Mouse (Mus musculus) activated CD4-positive, CD25-positive, alpha-beta regulatory T cell, adult 4 months (primary cell): ENCODE measurements around the gene Mcee. TPM values are rescaled to one million over a fixed set of nuclear protein-coding genes. Genes with fewer than 3 reads are reported as not detected.

Experiments
- ATAC-seq: one replicate; pipeline ENCODE4 v1.8.0; 2017
- polyA plus RNA-seq, 2 experiments: library from polyadenylated mRNA; unstranded; fragments of 100-300 nt; shearing (Covaris generic); gene quantifications; one replicate each; pipeline ENCODE4 v1.2.1; 2017

The Mcee gene
- polyA plus RNA-seq, 2 experiments from 2014 or later, result 25.5 to 26.7 TPM

- no peak for ATAC-seq
These were observed 47.5 kb downstream of the Mcee start for GRCm38 (mm10) chr7:64439595-64440518.

GRCm38 (mm10) chr7:64440519-64440918, 48.1 kb downstream of the Mcee start:
- no peak for ATAC-seq

- ATAC-seq, result no peak
These were observed 58.2 kb downstream of the Mcee start for GRCm38 (mm10) chr7:64450631-64451030.

GRCm38 (mm10) chr7:64451441-64451840, 59.0 kb downstream of the Mcee start:
- no peak for ATAC-seq

GRCm38 (mm10) chr7:64451861-64452382, 59.5 kb downstream of the Mcee start:
- no peak for ATAC-seq

DNA sequence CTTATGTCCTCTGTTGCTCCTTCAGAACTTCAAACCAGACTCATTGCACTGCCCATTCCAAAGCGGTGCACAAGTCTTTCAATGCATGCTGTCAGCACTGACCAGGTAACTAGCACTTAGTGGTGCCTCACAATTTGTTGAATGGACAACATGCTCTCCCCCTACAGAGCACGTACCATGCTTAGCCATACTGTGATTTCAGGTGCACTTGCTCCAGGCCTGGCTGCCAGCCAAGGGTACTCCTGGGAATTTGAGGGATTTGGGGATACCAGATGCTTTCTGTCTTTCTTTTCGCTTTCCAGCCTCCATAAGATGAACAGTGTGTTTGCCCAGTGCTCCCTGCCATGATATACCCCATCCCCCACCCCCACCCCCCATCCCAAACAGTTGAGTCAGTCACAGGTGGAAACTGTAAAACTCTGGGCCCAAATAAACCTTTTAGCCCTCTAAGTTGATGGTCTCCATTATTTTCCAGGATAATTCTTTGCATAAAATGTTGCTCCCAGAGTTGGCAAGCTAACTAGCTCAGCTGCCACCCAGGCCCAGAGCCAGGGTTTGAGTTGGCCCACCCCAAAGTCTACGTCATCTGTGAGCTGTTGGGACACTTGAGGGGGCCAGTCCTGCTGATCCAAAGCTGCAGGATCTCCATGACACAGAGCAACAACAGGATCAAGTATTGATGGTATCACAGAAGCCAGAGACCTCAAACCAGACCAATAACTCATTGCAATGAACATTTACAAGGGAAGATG, 60.2 kb downstream of the Mcee start:
- no peak for ATAC-seq

- ATAC-seq, result no peak
These were observed 63.8 kb downstream of the Mcee start for GRCm38 (mm10) chr7:64456176-64456575.

DNA sequence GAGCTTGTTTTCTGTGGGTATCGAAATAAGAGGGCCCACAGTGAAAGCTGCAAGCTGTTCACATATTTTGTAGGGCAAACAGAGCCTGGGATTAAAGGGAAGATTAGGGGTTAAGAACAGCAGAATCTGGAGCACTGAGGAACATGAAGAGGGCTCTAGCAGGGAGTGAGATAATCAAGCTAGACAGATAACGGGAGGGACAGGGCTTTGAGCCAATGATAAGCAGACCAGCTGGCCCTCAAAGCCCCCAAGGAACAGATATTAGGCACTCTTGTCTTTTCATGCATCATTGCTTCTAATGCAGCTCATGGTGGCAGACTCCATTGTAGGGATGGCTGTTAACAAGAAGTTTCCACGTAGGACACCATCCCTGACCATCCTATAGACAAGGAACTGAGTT, 64.3 kb downstream of the Mcee start:
- ATAC-seq, result no peak

DNA sequence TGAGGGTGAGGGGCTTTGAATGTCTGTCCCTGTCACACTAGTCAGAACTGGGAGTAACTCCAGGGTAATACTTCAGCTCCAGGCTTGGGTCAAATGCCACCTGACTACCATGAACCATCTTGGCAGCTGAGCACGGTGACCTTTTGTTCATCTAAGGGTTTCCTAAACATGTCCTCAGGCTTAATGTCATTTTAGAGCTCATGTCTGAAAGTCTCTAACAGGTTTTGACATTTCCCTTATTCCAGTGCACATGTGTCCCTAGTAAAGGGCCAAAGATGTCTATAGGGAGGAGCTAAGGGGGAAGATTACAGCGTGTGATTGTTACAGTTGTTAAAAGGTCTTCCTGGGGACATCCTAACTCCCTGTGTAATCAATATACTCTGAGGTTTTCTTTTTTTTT, 65.4 kb downstream of the Mcee start:
- ATAC-seq, result no peak

Other genes with a start within 250 kb of the Mcee start
- gene Trpm1, start 238.8 kb upstream of the Mcee start, polyA plus RNA-seq, result 1 to 10 TPM; 4.6 to 7.4 TPM
- 1 to 10 TPM; 4.5 to 5.0 TPM for gene Mtmr10, start 105.0 kb upstream of the Mcee start, polyA plus RNA-seq
- gene Fan1, start 18.5 kb upstream of the Mcee start, polyA plus RNA-seq, result 1 to 10 TPM; 4.1 to 4.6 TPM
- gene Mphosph10, start 339 bp upstream of the Mcee start, polyA plus RNA-seq, result 10 to 100 TPM; 46.9 to 50.2 TPM
- gene Apba2, start 109.1 kb downstream of the Mcee start, polyA plus RNA-seq, result not detected